Mouse (Mus musculus) B cell, adult 2 months (primary cell): ENCODE data around the gene Gpc5.

ENCODE experiments used
- DNase-seq, 2 experiments: peaks; one replicate each; pipeline ENCODE4 v3.0.0; 2022

Gene Gpc5

GRCm38 (mm10) chr14:115581256-115581633, 489.2 kb downstream of the Gpc5 start:
- DNase-seq: no peak

- no peak for DNase-seq
Measured at GRCm38 (mm10) chr14:115600259-115601029, 508.4 kb downstream of the Gpc5 start.

DNA sequence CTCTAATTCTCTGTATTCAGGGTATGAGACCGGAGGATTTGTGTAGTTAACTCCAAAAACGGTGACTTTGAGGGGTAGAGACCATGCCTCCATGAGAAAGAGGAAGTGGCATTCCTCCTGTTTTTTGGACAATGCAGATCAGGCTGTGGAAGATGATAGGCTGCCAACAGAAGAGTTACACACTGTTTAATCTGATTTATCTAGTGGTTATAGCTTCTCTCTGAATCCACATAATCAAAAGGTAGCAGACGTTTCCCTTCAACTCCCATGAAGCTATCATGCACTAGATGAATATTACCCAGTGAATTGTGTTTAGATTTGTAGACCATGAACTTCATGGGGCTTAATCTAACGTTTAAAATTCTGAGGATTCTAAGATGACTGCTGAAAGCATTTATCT, 522.1 kb downstream of the Gpc5 start:
- DNase-seq: no peak

- DNase-seq: no peak
Measured at GRCm38 (mm10) chr14:115616305-115616704, 524.3 kb downstream of the Gpc5 start.

GRCm38 (mm10) chr14:115616846-115617245, 524.8 kb downstream of the Gpc5 start:
- no peak for DNase-seq

DNA sequence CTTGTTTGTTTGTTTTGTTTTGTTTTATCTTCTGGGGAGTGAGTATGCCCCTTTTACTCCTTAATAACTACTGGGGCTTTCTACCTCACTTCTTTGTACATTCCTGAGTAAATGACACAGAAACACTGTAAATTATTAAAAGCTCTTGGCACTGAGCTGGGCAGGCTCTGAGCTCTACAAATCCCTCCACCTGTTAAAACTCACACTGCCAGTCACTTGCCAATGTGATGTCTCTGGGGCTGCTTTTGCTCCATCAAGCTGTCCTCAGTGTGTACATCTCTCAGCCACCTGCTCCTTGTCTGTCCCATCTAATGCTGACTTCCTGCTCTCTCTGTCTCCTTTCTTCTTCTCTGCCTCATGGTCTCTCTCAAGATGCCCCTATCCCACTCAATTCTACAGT, 528.5 kb downstream of the Gpc5 start:
- DNase-seq: no peak

DNA sequence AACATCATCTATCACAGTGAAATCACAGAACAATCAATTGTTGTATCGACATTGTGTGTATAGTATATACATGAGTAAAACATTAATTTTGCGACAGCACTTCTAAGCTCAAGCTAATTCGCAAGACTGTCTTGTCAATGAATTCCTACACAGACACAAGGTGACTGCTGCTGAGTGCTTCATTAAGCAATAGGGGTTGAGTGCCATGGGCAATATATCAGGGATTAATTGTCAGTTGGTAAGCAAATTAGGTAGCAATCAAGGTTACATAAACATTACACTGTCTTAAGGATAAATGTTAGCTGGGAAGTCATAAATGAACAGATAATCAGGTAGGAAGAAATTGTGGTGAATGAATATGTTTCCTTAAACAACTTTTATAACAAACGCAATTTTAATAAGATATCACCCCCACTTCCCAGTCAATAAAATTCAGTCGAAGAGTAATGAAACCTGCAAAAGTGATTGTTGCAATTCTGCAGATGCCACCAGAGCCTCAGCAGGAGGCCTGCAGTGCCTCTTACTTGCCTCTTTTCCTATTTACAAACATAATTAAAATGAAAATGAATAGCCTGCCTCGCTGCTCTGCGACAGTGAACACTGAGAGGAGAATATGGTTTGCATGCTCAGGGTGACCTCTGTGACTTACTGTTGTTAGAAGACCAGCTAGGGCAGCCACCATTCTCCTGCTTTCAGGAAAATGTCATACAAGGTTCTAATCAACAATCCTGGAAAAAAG, 539.3 kb downstream of the Gpc5 start:
- no peak for DNase-seq

DNA sequence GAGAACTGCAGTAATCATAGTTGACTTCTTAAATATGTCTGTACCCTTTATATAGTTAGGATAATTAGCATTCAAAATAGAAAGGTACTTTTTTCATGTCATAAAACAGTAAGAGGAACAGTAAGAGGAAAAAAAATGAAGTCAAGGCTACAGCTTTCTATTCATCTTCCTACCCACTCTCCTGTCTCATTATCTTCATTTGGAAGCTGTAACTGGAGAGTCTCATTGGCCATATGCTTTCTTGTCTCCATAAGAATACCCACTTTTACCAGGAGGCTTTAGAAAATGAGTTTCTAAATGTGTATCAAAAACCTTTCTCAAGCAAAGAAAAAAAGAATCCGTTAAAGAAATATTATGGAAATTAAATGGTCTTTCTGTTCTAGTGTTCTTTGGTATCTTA, 541.3 kb downstream of the Gpc5 start:
- DNase-seq: no peak

DNA sequence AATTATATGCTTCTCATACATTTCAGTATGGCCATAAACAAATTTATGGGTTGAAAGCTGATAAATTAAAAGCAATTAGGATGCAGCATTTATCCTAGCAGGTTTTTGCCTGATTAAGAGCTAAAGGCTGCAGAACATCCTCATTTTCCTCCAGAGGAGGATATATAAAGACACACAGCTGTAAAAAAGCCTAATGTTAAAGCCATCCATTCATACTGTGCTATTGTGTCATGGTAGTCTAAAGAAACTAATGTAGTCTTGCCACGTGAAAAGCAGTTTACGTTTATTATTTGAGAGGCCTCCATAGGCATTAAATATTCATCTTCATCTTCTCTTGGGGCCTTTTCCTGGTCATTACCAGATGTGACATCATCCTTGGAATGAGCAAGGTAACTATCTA, 587.9 kb downstream of the Gpc5 start:
- DNase-seq: no peak

DNA sequence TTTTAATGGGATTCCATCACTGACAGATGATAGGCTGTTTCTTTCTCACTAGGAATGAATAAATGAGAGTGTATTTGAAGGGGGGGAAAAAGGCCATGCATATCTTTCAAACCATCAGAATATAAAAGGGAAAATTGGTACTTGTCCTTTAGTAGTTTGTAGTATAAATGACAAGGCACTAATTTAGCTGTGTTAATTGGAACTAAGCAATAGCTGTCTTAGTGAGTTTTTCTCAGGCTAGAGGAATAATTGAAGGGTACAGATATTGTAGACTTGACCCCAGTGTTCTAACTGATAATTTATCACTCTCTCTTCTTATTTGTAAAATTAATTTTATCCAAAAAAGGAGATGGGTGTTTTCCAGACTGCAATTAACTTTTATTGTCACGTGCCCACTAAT, 654.0 kb downstream of the Gpc5 start:
- DNase-seq: no peak

GRCm38 (mm10) chr14:115760241-115760640, 668.2 kb downstream of the Gpc5 start:
- no peak for DNase-seq

DNA sequence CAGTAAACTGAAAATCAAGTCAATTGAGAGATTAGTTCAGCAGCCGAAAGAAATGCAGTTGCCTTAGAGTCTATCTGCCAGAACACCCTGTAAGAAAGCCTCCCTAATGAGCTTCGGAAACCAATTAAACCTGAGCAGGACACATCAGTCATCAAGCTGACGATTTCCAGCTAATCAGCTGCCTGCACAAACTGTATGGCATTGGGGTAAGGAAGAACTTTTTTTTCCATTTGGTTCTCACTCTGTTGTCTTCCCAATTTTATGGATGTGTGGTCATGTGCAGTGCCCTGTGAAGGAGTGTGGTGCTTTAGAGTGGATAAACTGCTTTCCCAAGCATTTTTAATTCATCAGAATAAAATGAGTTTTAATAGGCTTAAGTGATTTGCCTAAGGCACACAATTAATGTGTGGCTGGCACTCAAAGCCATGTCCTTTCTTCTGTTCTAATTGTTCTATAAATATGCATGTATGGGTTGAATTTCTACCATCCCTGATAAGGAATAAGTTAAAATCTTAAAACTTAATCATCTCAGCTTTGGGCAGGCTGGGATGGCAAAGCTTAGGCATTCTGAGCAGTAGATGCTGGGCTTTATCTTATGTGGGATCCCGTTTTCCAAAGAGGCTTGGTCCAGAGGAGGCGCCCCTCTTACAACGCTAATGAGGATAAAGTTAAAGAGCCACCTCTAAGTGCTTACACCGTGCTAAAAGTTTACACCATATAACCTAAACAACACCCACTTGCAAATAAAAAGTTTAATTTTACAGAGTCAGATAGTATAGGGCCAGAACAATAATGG, 687.6 kb downstream of the Gpc5 start:
- DNase-seq: no peak

DNA sequence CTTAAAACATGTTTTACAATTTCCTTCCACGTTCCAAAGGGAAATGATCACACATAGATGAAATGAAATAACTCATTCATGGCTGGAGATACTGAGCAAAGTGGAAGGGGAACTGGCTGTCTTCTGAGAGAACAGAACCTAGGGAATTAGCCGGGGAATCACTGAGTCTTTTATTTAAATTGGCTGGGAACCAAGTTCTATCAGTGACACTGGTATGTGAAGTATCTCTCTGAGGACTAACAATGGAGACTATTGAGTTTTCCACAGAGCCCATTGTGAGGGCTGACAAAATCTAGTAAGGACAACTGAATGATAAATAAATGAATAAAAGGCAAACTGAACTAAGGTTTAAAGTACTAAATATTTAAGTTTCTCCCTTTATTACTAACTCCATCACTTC, 712.7 kb downstream of the Gpc5 start:
- no peak for DNase-seq

DNA sequence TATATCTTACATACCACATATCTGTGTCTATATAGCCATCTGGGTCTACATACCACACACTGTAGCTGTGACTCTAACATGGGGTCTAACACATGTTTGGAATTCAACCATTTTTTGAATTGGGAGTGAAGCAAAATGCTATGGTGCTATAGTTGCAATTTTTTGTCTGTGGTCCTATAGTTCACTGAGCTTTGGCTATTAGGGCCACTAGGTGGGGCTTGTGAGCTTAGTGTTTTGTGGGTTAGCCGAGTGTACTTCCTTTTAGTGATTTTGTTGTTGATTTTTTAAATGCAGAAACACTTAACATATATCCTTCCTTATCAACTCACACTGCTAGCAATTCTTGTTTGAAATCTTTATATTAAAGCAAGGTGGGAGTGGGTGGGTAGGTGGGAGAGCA, 727.0 kb downstream of the Gpc5 start:
- DNase-seq: no peak

DNA sequence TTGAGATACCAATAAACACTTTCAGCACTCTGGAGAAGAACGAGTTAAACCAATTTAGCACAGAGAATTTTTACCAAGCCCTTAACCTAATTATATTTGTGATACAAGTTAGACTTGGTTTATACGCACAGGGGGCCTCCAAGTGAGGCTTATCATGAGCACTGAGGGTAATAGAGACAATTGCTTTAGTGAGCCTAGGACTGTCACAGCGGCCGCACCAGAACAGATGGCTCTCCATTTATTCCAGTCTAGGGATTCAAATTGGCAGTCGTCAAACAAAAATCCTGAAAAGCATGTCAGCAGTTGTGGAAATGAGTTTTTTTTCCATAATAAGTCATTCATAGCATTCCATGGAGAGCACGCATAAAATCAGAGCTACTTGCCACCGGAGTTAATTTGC, 729.6 kb downstream of the Gpc5 start:
- no peak for DNase-seq

- DNase-seq: no peak
Measured at GRCm38 (mm10) chr14:115830485-115830884, 738.5 kb downstream of the Gpc5 start.

DNA sequence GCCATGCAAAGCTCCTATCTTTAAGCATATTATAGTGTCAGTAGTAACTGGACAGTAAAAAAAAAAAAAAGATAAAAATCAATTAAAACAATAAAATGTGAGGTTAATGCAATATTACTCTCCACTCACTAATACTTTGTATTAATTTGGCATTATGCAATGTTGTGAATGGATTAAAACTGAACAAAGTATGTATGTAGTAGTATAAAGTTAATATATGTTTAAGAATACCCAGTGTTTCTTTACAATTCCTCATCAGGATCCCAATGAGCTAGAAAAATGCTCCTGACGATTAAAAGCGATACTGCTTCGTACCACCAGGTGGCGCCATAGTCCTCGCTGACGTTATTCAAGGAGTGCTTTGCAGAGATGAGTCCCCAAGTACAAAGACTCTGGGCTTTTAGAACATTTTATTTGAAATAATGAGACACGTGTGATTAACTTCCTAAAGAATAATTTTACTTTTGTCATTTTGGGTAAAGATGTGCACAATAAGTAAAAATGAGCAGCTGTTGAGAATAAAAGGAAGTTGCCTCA, 739.3 kb downstream of the Gpc5 start:
- DNase-seq: peak; percentile 25 to 26

GRCm38 (mm10) chr14:115831854-115832625, 740.0 kb downstream of the Gpc5 start:
- no peak for DNase-seq

DNA sequence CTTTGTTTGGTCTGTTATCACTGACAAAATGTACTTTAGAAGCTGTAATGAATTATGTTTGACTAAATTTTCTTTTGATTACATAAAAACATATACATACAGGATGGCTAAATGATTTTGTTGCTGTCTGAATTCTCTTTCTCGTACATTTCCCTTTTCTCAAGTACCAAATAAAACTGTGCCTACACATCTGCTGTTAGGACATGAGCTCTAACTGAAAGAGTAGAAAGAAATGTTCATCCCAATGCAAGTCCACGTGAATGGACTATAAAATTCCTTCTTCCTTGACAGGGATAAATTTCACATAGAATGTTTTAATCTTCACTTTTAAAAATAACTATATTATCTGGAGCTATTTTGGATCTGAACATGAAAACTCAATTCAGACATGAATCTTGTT, 751.8 kb downstream of the Gpc5 start:
- DNase-seq: no peak

GRCm38 (mm10) chr14:115844773-115845427, 752.9 kb downstream of the Gpc5 start:
- DNase-seq: no peak

DNA sequence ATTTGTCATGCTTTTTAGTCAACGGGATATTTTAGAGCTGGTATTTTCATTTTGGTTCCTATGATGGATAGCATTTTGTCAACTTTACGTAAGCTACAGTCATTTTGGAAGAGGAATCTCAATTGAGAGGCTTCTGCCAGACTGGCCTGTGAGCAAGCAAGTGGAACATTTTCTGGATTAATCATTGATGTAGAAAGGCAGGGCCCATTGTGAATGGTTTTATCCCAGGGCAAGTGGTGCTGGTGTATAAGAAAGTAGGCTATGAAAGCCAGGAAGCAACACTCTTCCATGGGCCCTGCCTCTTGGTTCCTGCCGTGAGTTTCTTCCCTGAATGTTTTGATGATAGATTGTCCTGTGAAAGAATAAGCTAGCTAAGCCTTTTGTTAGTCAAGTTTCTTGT, 777.1 kb downstream of the Gpc5 start:
- DNase-seq: no peak

- DNase-seq: no peak
Measured at GRCm38 (mm10) chr14:115976062-115976461, 884.0 kb downstream of the Gpc5 start.
